Mouse (Mus musculus) forebrain, embryonic 16.5 days (tissue): Measurements from ENCODE around the gene 4930407I10Rik. TPM values are rescaled to one million over a fixed set of nuclear protein-coding genes. Genes with fewer than 3 reads are reported as not detected.

Experiments used
- ATAC-seq: fragments of 200-750 bp; cut with Nextera tagmentation; 2 replicates; pipeline ENCODE4 v1.8.0; 2017; ENCODE audit warnings: mild to moderate bottlenecking, moderate library complexity
- H3K27ac ChIP-seq: fragments of 300-500 bp; sonication (generic); 2 replicates; pipeline ENCODE4 v1.5.1; 2014; ENCODE audit warnings: low read length, control low read depth
- H3K27me3 ChIP-seq: fragments of 300-500 bp; sonication (generic); replicated peaks from 2 replicates; pipeline ENCODE4 v1.6.1; 2014; ENCODE audit warnings: low read length; ENCODE audit not compliant: control insufficient read depth, insufficient read depth
- H3K36me3 ChIP-seq: fragments of 300-500 bp; sonication (generic); 2 replicates; pipeline ENCODE4 v1.6.1; 2014; ENCODE audit not compliant: control insufficient read depth, insufficient read depth
- H3K4me1 ChIP-seq: fragments of 300-500 bp; sonication (generic); replicated peaks from 2 replicates; pipeline ENCODE4 v1.6.1; 2014; ENCODE audit warnings: low read length; ENCODE audit not compliant: control insufficient read depth, insufficient read depth
- H3K4me2 ChIP-seq: fragments of 300-500 bp; sonication (generic); 2 replicates; pipeline ENCODE4 v1.6.1; 2014; ENCODE audit warnings: mild to moderate bottlenecking, low read length, control low read depth
- H3K4me3 ChIP-seq: fragments of 300-500 bp; sonication (generic); replicated peaks from 2 replicates; pipeline ENCODE4 v1.5.1; 2014; ENCODE audit warnings: mild to moderate bottlenecking, low read length, control low read depth
- H3K9ac ChIP-seq: fragments of 300-500 bp; sonication (generic); replicated peaks from 2 replicates; pipeline ENCODE4 v1.6.1; 2014; ENCODE audit warnings: low read depth, low read length, control low read depth
- H3K9me3 ChIP-seq: fragments of 300-500 bp; sonication (generic); 2 replicates; pipeline ENCODE4 v1.6.1; 2016; ENCODE audit warnings: low read length; ENCODE audit not compliant: control insufficient read depth
- WGBS: fragments of 180-500 bp; shearing (Covaris S2); extraction: QIAGEN DNeasy Blood & Tissue Kit; methylation state at CpG from one replicate; pipeline ENCODE4 v1.1.7; 2014; 5-methylcytosine and 5-hydroxymethylcytosine counted together
- polyA plus RNA-seq: library from polyadenylated mRNA; unstranded; fragments of >200 nt; fragmentation: Nextera tagmentation; extraction: Ambion mirVana; gene quantifications from 2 replicates; pipeline ENCODE4 v1.2.1, GENCODE M21; 2015

The 4930407I10Rik gene
- polyA plus RNA-seq, 1 experiment from 2014 or later: not detected

- Histone ChIP-seq H3K9me3 (no peaks in the 10 kb centered on the region), H3K4me2 (peak overlapping the region; percentile 81), H3K4me3 (peak overlapping the region; percentile 88), H3K9ac (peak overlapping the region; percentile 86), H3K27ac (no peak overlapping the region), H3K4me1 (peaks cover 20% of the 10 kb centered on the region), H3K36me3 (peaks cover 10% of the 10 kb centered on the region), H3K27me3 (no peaks in the 10 kb centered on the region)
- ATAC-seq: no peak
- WGBS: 2% methylated on average over 26 of the region's 26 CpGs
Measured at GRCm38 (mm10) chr15:82046246-82046891, 12.6 kb upstream of the 4930407I10Rik start.

GRCm38 (mm10) chr15:82047080-82047883, 11.7 kb upstream of the 4930407I10Rik start, which contains the start of gene Snu13:
Gene Snu13, minus strand, starts transcription at chr15:82047598.
- peak within 1 kb of the TSS; percentile 86 for H3K9ac ChIP-seq
- peaks cover 20% of the 10 kb centered on the region for H3K4me1 ChIP-seq
- peaks cover 8% of the 10 kb centered on the region for H3K36me3 ChIP-seq
- peak within 1 kb of the TSS; percentile 88 for H3K4me3 ChIP-seq
- no peaks in the 10 kb centered on the region for H3K27me3 ChIP-seq
- under 1% methylated on average over 74 of the region's 74 CpGs for WGBS
- H3K9me3 ChIP-seq: no peaks in the 10 kb centered on the region
- peak within 1 kb of the TSS; percentile 75 for H3K27ac ChIP-seq
- H3K4me2 ChIP-seq: peak within 1 kb of the TSS; percentile 81
- ATAC-seq: peak; percentile 94

- WGBS: 72% methylated on average over 5 of the region's 5 CpGs
- 0 out of 2 replicates have a peak, but pooled peaks cover 2% of the 10 kb centered on the region for H3K4me1 ChIP-seq
- peaks cover 2% of the 10 kb centered on the region; the same call in 1 of the 2 replicates for H3K27me3 ChIP-seq
- H3K9me3 ChIP-seq: no peaks in the 10 kb centered on the region
- no peak for ATAC-seq
- H3K4me2 ChIP-seq: no peak overlapping the region
- H3K9ac ChIP-seq: no peak overlapping the region
- no peak overlapping the region for H3K27ac ChIP-seq
- no peaks in the 10 kb centered on the region for H3K36me3 ChIP-seq
- H3K4me3 ChIP-seq: no peak overlapping the region
Measured at GRCm38 (mm10) chr15:82052544-82052943, 6.4 kb upstream of the 4930407I10Rik start.

- Histone ChIP-seq H3K27me3 (no peaks in the 10 kb centered on the region; the same call in none of the 2 replicates), H3K4me3 (no peak overlapping the region), H3K9ac (no peak overlapping the region), H3K4me2 (no peak overlapping the region), H3K36me3 (no peaks in the 10 kb centered on the region), H3K9me3 (no peaks in the 10 kb centered on the region), H3K27ac (no peak overlapping the region), H3K4me1 (no peaks in the 10 kb centered on the region)
- 65% methylated on average over 14 of the region's 14 CpGs for WGBS
- ATAC-seq: no peak
Measured at GRCm38 (mm10) chr15:82063909-82064308, 5.0 kb downstream of the 4930407I10Rik start.

- Histone ChIP-seq H3K9ac (no peak overlapping the region), H3K4me2 (no peak overlapping the region), H3K4me3 (no peak overlapping the region), H3K4me1 (peaks cover 4% of the 10 kb centered on the region; the same call in 1 of the 2 replicates), H3K36me3 (no peaks in the 10 kb centered on the region), H3K27me3 (peaks cover 13% of the 10 kb centered on the region), H3K9me3 (no peaks in the 10 kb centered on the region), H3K27ac (no peak overlapping the region)
- WGBS: 17% methylated on average over 7 of the region's 7 CpGs
- no peak for ATAC-seq
Measured at GRCm38 (mm10) chr15:82065511-82065910, 6.6 kb downstream of the 4930407I10Rik start.

- peak within 1 kb of the TSS; percentile 33 for H3K4me2 ChIP-seq
- H3K9me3 ChIP-seq: no peaks in the 10 kb centered on the region
- peak within 1 kb of the TSS; percentile 11 for H3K4me3 ChIP-seq
- 24% methylated on average over 40 of the region's 40 CpGs for WGBS
- no peak for ATAC-seq
- H3K36me3 ChIP-seq: no peaks in the 10 kb centered on the region
- no peak within 1 kb of the TSS for H3K27ac ChIP-seq
- H3K9ac ChIP-seq: no peak within 1 kb of the TSS
- H3K27me3 ChIP-seq: peaks cover 22% of the 10 kb centered on the region
- H3K4me1 ChIP-seq: peaks cover 4% of the 10 kb centered on the region; the same call in 1 of the 2 replicates
Measured at GRCm38 (mm10) chr15:82069898-82070297, 10.9 kb downstream of the 4930407I10Rik start, which contains the start of gene Mei1. Gene Mei1, plus strand, starts transcription at chr15:82069996.

GRCm38 (mm10) chr15:82071816-82072469, 13.0 kb downstream of the 4930407I10Rik start:
- H3K9ac ChIP-seq: no peak overlapping the region
- H3K4me2 ChIP-seq: no peak overlapping the region
- H3K36me3 ChIP-seq: no peaks in the 10 kb centered on the region
- no peak for ATAC-seq
- H3K4me3 ChIP-seq: no peak overlapping the region
- no peaks in the 10 kb centered on the region for H3K9me3 ChIP-seq
- no peak overlapping the region for H3K27ac ChIP-seq
- peaks cover 22% of the 10 kb centered on the region for H3K27me3 ChIP-seq
- WGBS: 90% methylated on average over 26 of the region's 26 CpGs
- H3K4me1 ChIP-seq: peaks cover 4% of the 10 kb centered on the region; the same call in 1 of the 2 replicates

GRCm38 (mm10) chr15:82073490-82073889, 14.5 kb downstream of the 4930407I10Rik start:
- no peak for ATAC-seq
- no peak overlapping the region for H3K9ac ChIP-seq
- H3K27ac ChIP-seq: no peak overlapping the region
- 79% methylated on average over 7 of the region's 7 CpGs for WGBS
- no peak overlapping the region for H3K4me3 ChIP-seq
- H3K4me1 ChIP-seq: peaks cover 4% of the 10 kb centered on the region; the same call in 1 of the 2 replicates
- H3K9me3 ChIP-seq: no peaks in the 10 kb centered on the region
- H3K36me3 ChIP-seq: no peaks in the 10 kb centered on the region
- no peak overlapping the region for H3K4me2 ChIP-seq
- peaks cover 22% of the 10 kb centered on the region for H3K27me3 ChIP-seq

GRCm38 (mm10) chr15:82079883-82080282, 20.9 kb downstream of the 4930407I10Rik start:
- no peak for ATAC-seq
- 74% methylated on average over 10 of the region's 10 CpGs for WGBS

More at GRCm38 (mm10) chr15:82079883-82080282, 20.9 kb downstream of the 4930407I10Rik start:
- Histone ChIP-seq H3K27me3 (no peaks in the 10 kb centered on the region), H3K4me2 (no peak overlapping the region), H3K4me3 (no peak overlapping the region), H3K9me3 (no peaks in the 10 kb centered on the region), H3K9ac (no peak overlapping the region), H3K27ac (no peak overlapping the region), H3K36me3 (no peaks in the 10 kb centered on the region), H3K4me1 (no peaks in the 10 kb centered on the region)
